Mouse (Mus musculus): ENCODE measurements around the gene Xxylt1. TPM values are rescaled to one million over a fixed set of nuclear protein-coding genes. Genes with fewer than 3 reads are reported as not detected.

Xxylt1 gene
- total RNA-seq, 4 experiments from 2014 or later: 10.3 to 12.9 (median 12.5) TPM

DNA sequence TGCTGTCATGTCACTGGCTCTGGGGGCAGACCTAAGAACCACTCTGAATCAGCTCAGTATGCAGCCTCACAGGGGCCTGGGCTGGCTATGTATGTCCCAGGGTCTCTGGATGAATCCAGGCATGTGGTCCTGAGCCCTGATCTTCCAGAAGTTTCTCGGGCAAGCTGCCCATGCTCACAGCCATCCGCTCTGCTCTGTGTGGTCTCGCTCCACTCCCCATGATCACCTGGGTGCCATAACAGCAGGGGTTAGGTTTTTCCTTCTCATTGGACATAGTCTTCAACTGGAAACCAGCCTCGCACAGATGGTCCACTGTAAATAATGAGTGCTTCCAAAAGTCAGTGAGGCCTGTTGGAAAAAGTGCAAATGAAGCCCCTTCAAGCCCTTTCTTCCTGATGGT, 121.0 kb downstream of the Xxylt1 start:
- DNase-seq (ENCODE audit: low spot score): no peak

DNA sequence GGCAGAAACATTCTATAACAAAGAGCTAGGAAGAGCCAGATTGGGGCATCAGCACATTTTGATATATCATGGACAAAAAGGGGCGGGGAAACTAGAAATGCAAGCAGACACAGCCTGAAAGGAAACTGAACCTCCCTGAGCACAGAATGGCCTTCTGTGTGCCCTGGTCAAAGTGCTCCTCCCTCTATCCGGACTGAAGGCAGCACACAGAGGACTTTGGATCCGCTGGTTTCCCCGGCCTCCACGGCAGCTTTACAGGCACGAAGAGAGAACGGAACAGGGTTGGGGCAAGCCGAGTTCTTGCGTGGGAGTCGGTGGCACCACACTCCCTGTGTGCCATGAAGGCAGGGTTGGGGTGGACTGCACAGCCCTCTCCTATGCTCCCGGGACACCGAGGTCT, 121.5 kb downstream of the Xxylt1 start:
- DNase-seq (ENCODE audit: low spot score): no peak

DNA sequence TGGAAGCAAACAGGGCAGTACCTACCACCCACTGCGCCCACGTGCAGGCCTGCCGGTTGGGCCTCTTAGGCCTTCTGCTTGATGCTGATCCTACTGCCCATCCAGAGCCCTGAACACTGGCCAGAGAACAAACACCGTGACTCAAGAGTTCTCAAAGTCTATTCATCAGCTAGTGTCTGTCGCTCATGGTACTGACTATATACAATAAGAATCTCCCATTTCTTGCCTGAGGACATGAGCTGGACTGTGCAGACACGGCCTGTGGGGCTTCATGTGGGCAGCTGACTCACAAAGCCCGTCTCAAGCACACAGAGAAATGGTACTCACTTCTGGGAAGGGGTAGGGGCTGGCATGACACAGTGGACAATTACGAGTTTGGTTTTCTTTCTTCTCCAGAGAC, 125.1 kb downstream of the Xxylt1 start:
- DNase-seq (ENCODE audit: low spot score): no peak

DNA sequence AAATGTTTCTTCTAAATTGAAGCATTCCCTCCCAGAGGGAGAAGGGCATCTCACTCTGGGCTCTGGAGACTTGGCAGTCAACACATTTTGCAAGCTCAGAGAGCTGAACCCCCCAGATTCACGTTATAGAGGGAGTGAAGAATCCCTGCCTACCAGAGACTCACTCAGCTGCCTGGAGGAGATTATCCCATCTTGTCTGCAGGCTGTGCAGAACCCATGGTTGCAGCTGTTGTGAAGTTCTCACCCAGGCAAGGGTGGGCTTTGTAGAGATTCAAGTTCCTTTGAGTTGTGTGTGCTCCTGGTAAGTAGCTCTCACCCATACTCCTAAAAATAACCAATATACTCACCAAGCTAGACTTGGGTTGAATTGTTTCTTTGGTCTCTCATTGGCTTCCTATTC, 132.6 kb downstream of the Xxylt1 start:
- DNase-seq (ENCODE audit: low spot score): no peak

DNA sequence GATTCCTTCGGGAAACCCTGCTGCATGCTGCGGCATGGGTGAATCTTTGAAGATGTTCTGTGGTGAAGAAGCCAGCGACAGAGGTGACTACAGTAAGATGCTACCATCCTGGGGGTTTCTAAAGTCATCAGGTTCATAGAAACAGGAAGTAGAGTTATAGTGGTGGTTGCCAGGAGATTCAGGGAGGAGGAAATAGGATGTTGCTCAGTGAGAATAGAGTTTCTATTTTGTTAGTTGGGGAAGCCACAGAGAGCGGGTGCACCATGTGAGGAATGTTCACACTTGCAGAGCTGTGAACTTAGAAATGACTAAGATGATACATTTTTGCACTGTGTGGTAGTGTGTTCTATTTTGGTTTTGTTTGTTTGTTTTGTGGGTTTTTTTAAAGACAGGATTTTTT, 133.0 kb downstream of the Xxylt1 start:
- DNase-seq (ENCODE audit: low spot score): no peak

DNA sequence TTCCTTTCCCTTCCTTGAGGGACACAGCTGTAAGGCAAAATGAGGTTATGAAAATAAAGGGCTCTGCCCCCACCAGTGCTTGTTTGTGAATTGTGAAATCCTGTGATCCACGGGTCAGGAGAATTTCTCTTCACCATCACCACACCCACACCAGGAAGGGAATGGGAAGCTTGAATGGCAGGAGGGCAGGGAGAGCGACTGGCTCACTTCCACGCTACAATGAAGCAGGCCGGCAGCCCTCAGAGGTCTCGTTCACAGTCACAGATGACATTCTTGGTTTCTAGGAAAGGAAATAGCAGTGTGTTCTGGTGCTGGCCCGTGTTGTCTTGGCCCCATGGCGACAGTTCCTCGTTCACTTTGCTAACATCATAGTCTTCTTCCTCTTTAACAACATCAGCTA, 136.3 kb downstream of the Xxylt1 start:
- DNase-seq (ENCODE audit: low spot score): no peak

DNA sequence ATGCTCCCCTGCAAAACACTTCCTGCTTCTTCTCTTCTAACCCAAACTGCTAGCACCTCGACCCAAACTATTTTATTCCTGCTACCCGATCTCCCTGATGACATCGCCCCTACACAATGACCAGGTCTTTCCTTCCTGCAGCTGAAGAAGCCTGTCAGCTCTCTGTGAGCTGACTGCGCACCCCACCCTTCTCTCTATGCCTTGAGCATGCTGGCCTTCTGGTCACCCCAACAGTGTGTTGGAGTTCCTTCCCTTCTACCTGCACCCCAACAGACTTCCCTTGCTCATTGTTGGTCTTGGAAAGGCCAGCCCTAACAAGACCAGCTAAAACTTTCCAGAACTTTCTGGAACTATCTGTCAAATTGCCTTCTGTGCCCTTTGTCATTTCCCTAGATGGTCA, 137.3 kb downstream of the Xxylt1 start:
- DNase-seq (ENCODE audit: low spot score): no peak

DNA sequence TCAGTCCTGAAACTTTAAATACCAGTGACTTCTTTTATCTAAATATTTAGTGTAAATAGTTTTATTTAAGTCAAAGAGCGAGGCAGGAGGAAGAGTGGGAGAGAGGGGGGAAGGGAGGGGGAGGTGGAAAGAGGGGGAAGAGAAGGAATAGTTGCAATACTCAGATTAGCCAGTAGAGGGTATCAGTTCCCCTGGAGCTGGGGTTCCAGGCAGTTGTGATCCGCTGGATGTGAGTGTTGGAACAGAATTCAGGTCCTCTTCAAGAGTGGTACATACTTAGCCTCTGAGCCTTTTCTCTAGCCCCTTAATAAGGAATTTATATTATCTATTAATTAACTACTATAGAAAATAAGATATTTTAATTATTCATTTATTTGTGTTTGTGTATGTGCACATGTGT, 140.5 kb downstream of the Xxylt1 start:
- DNase-seq (ENCODE audit: low spot score): no peak

DNA sequence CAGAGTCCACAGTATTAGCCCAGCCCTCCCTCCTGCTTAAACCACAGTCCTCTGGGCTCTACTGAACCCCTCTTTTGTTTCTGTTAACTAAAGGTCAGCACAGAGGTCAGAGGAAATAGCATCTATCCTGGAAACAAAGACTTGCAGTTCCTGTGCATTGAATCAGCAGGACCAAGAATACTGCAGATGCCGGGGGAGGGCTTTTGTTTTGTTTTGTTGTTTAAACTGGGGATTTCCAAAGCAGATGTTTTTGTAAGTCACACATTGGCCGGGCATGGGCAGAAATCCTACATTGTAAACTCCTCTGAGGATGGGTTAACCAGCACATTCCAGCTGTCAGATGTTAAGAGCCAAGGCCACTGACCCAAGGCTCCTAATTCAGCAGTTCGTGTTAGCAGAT, 141.3 kb downstream of the Xxylt1 start:
- DNase-seq (ENCODE audit: low spot score): peak; percentile 79

DNA sequence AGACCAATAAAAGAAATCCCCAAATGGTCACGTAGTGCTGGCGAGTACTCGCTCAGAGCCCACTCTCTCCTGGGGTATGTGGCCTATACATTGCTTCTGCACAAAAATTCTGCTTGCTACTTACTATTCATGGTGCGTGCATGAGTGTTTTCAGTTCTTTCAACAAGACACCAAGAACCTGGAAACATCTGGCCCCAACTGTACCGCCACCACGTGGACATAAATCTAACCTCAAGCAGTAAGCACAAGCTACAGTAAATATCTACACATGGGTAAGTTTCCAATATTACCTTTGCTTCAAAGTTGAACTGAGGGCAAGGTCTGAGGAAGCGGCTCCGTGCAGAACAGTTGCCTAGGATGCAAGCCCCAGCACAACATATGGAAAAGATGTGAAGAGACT, 142.0 kb downstream of the Xxylt1 start:
- DNase-seq (ENCODE audit: low spot score): no peak

DNA sequence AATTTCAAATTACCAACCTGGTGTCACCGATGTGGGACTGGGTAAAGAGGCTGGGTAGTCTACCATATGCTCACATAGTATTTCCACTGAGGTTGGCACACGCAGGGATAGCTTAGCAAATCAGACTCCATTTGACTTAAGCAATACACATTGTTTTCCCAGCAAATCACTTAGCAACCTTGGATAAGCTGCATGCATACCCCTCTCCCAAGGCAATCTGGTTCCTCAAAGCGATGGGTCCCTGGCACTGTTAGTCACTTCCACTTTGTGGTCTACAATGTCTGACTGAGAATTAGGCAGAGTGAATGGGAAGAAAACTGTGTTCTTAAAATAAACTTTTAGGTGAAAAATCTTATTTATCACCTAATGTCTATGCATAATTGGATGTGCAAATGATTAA, 142.6 kb downstream of the Xxylt1 start:
- DNase-seq (ENCODE audit: low spot score): no peak

DNA sequence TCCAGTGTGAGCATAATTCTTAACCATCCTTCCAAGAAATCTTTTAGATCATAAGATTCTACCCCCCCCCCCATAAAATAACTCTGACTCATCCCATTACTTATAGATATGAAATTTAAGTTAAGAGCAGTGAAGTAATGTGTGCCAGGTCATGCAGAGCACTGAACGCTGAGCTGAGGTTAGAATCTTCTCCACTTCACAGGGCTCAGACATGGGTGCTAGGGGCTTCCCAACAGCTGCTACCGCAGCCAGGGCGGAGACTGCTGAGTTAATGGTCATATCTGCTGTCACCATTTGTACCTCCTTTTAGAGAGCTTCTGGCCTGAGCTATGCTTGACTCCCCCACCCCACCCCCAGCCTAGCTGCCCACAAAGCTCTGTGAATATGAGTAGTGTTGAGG, 143.6 kb downstream of the Xxylt1 start:
- DNase-seq (ENCODE audit: low spot score): no peak

DNA sequence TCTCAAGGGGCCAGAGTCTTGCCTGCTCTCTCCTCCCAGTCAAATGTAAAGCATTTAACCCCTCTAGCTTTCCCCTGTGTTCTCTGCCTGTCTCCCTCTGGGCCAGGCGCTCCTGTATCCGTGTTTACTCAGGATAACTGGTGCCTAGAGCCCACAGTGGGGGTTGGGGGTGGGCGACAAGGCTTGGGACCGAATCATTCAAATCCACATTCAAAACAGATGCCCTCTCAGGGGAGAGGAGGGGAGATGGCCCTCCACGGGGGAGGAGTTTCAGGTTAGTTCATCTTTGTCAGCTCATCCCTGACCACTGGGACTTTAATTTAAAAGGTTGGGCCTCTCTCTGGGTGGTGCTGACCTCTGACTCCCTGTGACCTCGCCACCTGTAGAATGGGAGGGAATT, 144.8 kb downstream of the Xxylt1 start:
- no peak for DNase-seq (ENCODE audit: low spot score)

DNA sequence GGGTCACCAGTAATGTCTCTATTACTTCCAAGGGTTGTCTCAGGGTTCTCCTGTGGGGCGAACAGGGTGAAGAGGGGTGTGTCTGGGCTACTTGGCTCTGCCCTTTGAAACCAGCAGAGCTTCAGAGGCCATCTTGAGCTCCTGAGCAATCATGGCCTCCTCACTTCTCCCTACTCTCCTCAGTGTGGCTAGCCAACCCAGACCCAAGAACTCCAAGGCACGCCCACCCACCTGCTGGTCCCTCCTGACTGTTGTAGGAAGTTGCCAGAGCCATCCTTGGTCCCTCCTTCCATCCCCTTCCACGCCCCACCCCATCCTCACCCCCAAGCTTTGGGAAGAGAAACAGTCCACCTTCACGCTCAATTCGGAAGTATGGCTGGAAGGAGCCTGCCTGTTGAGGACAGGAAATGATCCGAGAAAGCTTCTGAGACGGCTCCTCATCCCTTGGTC, 145.2 kb downstream of the Xxylt1 start:
- no peak for DNase-seq (ENCODE audit: low spot score)

DNA sequence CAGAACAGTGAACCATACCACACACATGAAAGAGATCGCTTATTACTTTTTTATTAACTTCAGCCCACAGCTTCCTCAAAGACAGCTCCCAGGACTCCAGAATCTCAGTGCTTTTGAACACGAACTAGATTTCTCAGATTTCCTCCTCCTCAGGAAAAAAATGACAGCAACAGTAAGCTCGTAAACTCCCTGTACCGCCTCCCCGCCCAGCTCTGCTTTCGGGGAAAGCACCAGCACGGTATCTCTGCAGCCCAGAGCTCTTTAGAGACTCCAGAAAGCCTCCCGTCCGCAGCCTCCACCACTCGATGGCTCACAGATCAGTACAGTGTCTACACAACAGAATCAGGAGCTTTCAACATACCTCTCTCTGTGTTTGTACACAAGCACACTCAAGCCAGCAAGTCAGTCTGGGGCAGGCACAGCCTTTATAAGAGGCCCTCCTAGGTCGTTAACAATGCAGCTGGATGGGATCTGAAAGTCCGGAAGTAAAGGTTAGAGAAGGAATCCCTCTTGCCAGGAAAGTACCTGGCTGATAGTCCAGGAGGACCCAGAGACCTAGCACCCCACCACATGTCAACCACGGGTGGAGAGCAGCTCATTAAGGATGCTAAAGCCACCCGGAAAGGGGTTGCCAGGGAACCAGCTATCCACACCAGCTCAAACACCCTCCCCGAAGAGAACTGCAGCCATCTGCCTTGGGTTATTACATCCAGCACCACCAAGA, 146.1 kb downstream of the Xxylt1 start:
- DNase-seq (ENCODE audit: low spot score): no peak

DNA sequence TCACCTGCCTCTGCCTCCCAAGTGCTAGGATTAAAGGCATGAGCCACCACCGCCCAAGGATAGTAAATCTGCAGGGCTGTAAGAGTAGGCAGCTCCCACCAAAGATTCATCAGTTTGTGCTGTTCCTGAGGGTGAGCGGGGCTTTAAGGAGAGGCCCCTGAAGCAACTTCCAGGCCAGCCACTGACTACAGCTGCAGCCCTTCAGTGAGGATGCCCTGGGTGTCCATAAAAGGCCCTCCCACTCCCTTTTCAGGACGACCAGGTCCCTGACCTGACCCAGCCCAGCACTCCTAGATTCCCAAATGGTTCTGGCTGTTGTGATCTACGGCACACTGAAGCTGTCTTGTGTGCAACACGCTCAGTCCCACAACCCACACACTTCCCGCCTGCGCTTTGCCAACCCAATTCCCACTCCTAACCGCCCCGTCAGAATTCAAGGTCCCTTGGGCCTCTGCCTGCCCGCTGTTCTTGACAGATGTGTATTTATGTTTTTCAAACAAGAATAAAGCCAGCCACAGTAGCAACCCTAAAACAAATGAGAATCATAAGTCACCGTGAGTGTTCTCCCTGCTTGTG, 146.9 kb downstream of the Xxylt1 start:
- no peak for DNase-seq (ENCODE audit: low spot score)

DNA sequence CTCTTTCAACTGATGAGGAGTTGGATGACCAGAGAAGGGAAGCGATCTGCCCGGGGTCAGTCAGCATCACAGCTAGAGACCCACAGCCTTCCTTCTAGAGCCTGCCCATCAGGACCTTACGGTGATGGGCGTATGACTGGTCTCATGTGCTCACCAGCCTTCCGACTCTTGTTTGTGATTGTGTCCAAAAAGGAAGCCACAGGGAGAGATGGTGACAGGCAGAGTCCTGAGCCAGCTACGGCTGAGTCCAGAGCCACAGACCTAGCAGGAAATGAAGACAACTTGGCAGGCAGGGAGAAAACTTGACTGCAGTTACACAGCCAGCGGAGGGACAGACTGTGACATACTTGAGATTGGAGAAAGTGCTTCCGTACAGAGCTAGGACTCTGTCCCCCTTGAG, 147.9 kb downstream of the Xxylt1 start:
- no peak for DNase-seq (ENCODE audit: low spot score)

DNA sequence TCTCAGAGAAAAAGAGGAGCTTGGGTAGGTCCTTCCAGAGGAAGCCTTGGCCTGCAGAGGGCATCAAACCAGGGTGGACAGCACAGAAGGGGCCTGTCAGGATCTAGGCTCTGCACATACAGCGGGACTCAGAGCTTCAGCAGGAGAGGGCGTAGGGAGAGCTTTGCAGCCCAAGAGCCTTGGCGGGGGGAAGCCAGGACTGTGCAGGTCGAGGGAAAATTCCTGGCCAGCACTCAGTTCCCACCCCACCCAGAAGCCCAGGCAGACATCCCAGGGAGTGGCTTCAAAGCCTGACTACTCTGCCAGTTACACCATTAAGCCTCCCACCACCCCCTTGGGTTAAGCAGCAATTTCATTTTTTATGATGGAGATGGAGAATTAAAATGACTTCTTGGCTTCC, 148.4 kb downstream of the Xxylt1 start:
- no peak for DNase-seq (ENCODE audit: low spot score)

DNA sequence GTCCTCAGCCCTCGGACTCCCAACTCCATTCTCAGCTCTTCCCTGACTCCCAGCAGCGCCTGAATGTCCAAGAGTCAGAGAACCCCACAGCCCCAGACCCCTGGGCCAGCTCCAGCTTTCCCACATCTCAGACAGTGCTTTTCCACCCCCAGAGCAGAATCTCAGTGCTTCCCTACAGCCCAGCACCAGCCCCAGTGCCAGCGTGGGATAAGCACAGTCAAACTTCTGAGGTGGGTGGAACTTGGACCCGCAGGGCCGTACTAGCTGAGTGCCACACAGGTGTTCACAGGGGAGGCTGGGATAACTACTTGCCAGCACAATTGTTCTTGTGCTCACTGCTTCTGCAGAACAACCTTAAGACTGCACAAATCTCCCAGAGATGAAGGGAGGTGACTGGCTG, 149.0 kb downstream of the Xxylt1 start:
- no peak for DNase-seq (ENCODE audit: low spot score)

DNA sequence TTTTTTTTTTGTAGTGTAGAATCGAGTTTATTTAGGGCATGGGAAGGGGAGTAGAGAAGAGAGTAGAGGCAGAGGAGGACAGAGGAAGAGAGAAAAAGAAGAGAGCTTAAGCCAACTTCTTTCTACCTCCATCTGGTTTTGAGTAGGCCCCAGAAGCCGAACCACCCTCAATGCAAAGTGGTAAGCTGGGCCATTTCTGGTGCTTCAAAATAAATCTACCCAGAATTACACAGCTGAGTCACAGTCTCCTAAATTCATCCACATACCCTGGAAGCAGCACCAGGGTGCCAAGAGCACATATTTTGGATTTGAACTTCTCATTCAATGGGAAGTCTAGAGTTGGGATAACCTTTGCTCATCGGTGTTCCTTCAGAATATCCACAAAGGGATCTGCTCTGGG, 152.1 kb downstream of the Xxylt1 start:
- DNase-seq (ENCODE audit: low spot score): no peak

DNA sequence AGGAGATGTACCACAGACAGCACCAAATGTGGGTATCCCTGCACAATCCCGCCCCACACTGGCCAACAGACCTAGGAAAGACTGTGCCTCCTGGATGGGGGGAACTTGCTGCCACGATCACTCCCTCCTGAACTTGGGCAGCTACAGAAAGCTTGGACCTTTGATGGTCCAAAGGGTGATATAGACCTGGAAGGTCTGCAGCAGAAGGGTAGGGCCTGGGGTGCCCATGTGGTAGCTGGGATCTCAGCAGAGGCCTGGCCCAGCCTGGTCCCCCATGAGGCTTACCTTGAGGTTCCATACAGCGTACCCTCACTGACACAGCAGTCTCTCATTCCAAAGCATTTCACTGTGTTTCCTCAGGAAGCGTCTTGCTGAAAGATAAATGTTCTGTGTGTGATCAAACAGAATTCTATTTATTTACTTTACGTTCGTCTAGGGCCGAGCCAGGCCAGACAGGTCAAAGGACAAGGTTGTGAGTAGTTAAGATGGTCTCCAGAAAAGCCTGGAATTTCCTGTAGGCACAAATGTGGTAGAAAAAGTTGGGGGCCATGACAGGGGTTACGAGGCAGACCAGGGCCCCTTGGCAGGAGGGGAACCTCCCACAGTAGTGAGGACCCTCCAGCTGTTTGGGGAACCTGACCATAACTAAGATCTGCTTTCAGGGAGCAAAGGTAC, 153.0 kb downstream of the Xxylt1 start:
- DNase-seq (ENCODE audit: low spot score): no peak

DNA sequence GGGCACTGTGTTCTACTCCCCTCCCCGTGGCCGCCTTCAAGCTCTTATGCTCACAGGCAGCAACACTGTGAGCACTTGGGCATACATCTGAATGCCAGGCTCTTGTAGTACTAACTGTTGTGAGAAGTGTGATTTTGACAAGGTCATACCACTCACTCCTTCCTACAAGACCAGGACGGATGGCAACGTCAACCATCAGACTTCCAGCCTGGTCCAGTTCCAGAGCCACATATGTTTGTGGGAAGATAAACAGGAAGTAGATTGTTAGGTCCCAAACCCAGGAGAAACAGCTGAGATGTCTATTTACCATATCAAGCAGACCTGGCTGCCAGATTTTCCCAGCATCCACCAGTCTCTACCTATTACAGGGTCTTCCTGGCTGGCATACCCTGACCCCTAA, 155.7 kb downstream of the Xxylt1 start:
- DNase-seq (ENCODE audit: low spot score): no peak

DNA sequence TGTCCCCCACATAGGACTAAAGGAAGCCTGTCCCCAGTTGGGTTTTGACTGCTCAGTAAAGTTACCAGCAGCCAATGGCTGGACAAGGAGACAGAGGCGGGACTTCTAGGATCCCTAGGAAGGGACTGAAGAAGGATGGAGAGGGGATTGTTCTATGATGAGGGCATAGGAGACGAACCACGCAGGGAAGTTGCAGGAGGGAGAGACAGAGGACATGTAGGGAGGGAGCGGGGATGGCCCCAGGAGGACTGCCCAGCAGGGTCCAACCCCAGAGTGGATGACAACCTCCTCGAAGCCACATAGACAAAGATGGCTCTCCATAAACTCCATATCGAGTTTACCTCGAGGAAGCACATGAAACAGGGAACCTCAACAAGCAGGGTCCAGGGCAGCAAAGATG, 157.3 kb downstream of the Xxylt1 start:
- DNase-seq (ENCODE audit: low spot score): no peak
